Comparison of ENCODE assay signal across 10 mouse cellular contexts in genomic region chr17:68836655-68837012, GRCm38 (mm10). TPM values are rescaled to one million over a fixed set of nuclear protein-coding genes. Genes with fewer than 3 reads are reported as not detected.
DNase-seq lines count a peak whose midpoint lies in the region; ATAC-seq and TF ChIP-seq lines count a peak whose summit lies in the region.
"Had no signal": no experiment of that assay in that cellular context is flagged by ENCODE, and none has a peak within 500 bp of the region (broad histone marks: within the 10 kb centered on the region; RNA-seq: fewer than 3 reads in every experiment).

No protein-coding gene starts in this region.

- no peaks in the 10 kb centered on the region for H3K9me3 ChIP-seq in heart, embryonic 10.5 days
- no peaks in the 10 kb centered on the region for H3K9me3 ChIP-seq in ES-Bruce4 (replicated peaks; ENCODE audit: control insufficient read depth, insufficient read depth, low read length, poor library complexity, severe bottlenecking)
- H3K9me3 ChIP-seq in forebrain, embryonic 16.5 days (ENCODE audit: control insufficient read depth, low read length): no peaks in the 10 kb centered on the region
- H3K9me3 ChIP-seq in liver, embryonic 15.5 days (replicated peaks): no peaks in the 10 kb centered on the region

- peak overlapping the region; percentile 66 for H3K4me3 ChIP-seq in heart, embryonic 10.5 days
- H3K4me3 ChIP-seq in ES-Bruce4 (ENCODE audit: low read depth, low read length): peak overlapping the region; percentile 19; the same call in 1 of the 2 replicates
- H3K4me3 ChIP-seq in forebrain, embryonic 16.5 days (replicated peaks; ENCODE audit: low read length): peak overlapping the region; percentile 69
- no peak overlapping the region for H3K4me3 ChIP-seq in liver, embryonic 15.5 days (replicated peaks)

- no peaks in the 10 kb centered on the region for H3K36me3 ChIP-seq in heart, embryonic 10.5 days
- no peaks in the 10 kb centered on the region for H3K36me3 ChIP-seq in ES-Bruce4 (ENCODE audit: control insufficient read depth, insufficient read depth, low read length, poor library complexity, severe bottlenecking)
- H3K36me3 ChIP-seq in forebrain, embryonic 16.5 days (ENCODE audit: control insufficient read depth, insufficient read depth): no peaks in the 10 kb centered on the region
- H3K36me3 ChIP-seq in liver, embryonic 15.5 days (replicated peaks): no peaks in the 10 kb centered on the region

- no peak for TF ChIP-seq POLR2A in ES-Bruce4 (IDR thresholded peaks at IDR 0.05; ENCODE audit: insufficient read depth, low read length)

- intact Hi-C loops in gastrocnemius, postnatal 14 days (cut with DNase I; ENCODE audit: low total_unique reads): no loop called here

- DNase-seq in heart, embryonic 10.5 days (ENCODE audit: low spot score): no peak
- DNase-seq in heart, adult 18-20 months: no peak
- no peak for DNase-seq in thymus, postnatal 25 days
- DNase-seq in gastrocnemius, adult 18-20 months (ENCODE audit: low spot score): no peak
- no peak for DNase-seq in gastrocnemius, postnatal 14 days
- DNase-seq: B cell, adult 2 months had no signal

- peak; percentile 51 for ATAC-seq in forebrain, embryonic 16.5 days
- no peak for ATAC-seq in liver, embryonic 15.5 days (ENCODE audit: insufficient read depth)

- WGBS in heart, embryonic 10.5 days: under 1% methylated on average over 15 of the region's 15 CpGs
- 3% methylated on average over 14 of the region's 15 CpGs for WGBS in forebrain, embryonic 16.5 days
- 2% methylated on average over 15 of the region's 15 CpGs for WGBS in liver, embryonic 15.5 days (ENCODE audit: insufficient replicate concordance)

- H3K4me2 ChIP-seq in forebrain, embryonic 16.5 days (ENCODE audit: low read length): peak overlapping the region; percentile 89
- H3K4me2 ChIP-seq in liver, embryonic 15.5 days: peak overlapping the region; percentile 24; the same call in 1 of the 2 replicates

- H3K27me3 ChIP-seq in heart, embryonic 10.5 days (ENCODE audit: insufficient read depth, poor library complexity, severe bottlenecking): peaks cover 93% of the 10 kb centered on the region
- H3K27me3 ChIP-seq in ES-Bruce4 (ENCODE audit: control insufficient read depth, insufficient read depth, low read length, poor library complexity, severe bottlenecking): peaks cover 14% of the 10 kb centered on the region
- H3K27me3 ChIP-seq in forebrain, embryonic 16.5 days (replicated peaks; ENCODE audit: control insufficient read depth, insufficient read depth, low read length): peaks cover 12% of the 10 kb centered on the region
- peaks cover 67% of the 10 kb centered on the region for H3K27me3 ChIP-seq in liver, embryonic 15.5 days

- no peak for TF ChIP-seq CTCF in ES-Bruce4 (IDR thresholded peaks at IDR 0.05; ENCODE audit: low read depth, low read length)

- H3K9ac ChIP-seq in ES-Bruce4 (ENCODE audit: low read depth, poor library complexity, severe bottlenecking): no peak overlapping the region
- H3K9ac ChIP-seq in forebrain, embryonic 16.5 days (replicated peaks; ENCODE audit: low read depth, low read length): peak overlapping the region; percentile 81
- H3K9ac ChIP-seq in liver, embryonic 15.5 days: no peak overlapping the region

- H3K4me1 ChIP-seq in heart, embryonic 10.5 days: peaks cover 33% of the 10 kb centered on the region
- no peaks in the 10 kb centered on the region for H3K4me1 ChIP-seq in ES-Bruce4 (ENCODE audit: control insufficient read depth, insufficient read depth, low read length)
- H3K4me1 ChIP-seq in forebrain, embryonic 16.5 days (replicated peaks; ENCODE audit: control insufficient read depth, insufficient read depth, low read length): peaks cover 30% of the 10 kb centered on the region
- H3K4me1 ChIP-seq in liver, embryonic 15.5 days (replicated peaks): no peaks in the 10 kb centered on the region

- no peak for TF ChIP-seq EP300 in ES-Bruce4 (IDR thresholded peaks at IDR 0.05; ENCODE audit: insufficient read depth, low read depth, low read length)

- 0 out of 2 replicates have a peak overlapping the region, but pooled peaks have one; percentile 36 for H3K27ac ChIP-seq in heart, embryonic 10.5 days
- no peak overlapping the region for H3K27ac ChIP-seq in ES-Bruce4 (ENCODE audit: insufficient read depth, low read length)
- no peak overlapping the region for H3K27ac ChIP-seq in forebrain, embryonic 16.5 days (ENCODE audit: low read length)
- no peak overlapping the region for H3K27ac ChIP-seq in liver, embryonic 15.5 days (replicated peaks)

RNA-seq across cellular contexts. Expression of gene Tmem200c, which starts 10.2 kb away (rescaled TPM):
- polyA plus RNA-seq in heart, embryonic 10.5 days (2016; fragmentation: Nextera tagmentation; extraction: Ambion mirVana): 0.18 and 0.39 TPM in 2 replicates
- under 1 TPM in 1 of 2 experiments, not detected in 1; 0.07 TPM for total RNA-seq in heart, adult 18-20 months (2021)
- not detected in 2 replicates for polyA plus RNA-seq in ES-Bruce4 (2011; ENCODE audit: insufficient read depth, insufficient read length, low read depth, missing spikeins)
- 2.1 and 2.4 TPM in 2 replicates for polyA plus RNA-seq in forebrain, embryonic 16.5 days (2015; fragmentation: Nextera tagmentation; extraction: Ambion mirVana)
- polyA plus RNA-seq in liver, embryonic 15.5 days (2015; fragmentation: Nextera tagmentation; extraction: Ambion mirVana): not detected in 2 replicates
- under 1 TPM; 0.07 to 0.59 TPM for total RNA-seq in gastrocnemius, adult 18-20 months (2021)
- under 1 TPM; 0.27 to 0.49 TPM for total RNA-seq in gastrocnemius, postnatal 14 days (2021)
- total RNA-seq: liver, adult 2 months had no signal
- polyA plus RNA-seq: liver, adult 2 months had no signal
